Mouse (Mus musculus): ENCODE measurements around the gene Daam1. TPM values are rescaled to one million over a fixed set of nuclear protein-coding genes. Genes with fewer than 3 reads are reported as not detected.

The Daam1 gene
- polyA plus RNA-seq, 1 experiment = 2.2 TPM

DNA sequence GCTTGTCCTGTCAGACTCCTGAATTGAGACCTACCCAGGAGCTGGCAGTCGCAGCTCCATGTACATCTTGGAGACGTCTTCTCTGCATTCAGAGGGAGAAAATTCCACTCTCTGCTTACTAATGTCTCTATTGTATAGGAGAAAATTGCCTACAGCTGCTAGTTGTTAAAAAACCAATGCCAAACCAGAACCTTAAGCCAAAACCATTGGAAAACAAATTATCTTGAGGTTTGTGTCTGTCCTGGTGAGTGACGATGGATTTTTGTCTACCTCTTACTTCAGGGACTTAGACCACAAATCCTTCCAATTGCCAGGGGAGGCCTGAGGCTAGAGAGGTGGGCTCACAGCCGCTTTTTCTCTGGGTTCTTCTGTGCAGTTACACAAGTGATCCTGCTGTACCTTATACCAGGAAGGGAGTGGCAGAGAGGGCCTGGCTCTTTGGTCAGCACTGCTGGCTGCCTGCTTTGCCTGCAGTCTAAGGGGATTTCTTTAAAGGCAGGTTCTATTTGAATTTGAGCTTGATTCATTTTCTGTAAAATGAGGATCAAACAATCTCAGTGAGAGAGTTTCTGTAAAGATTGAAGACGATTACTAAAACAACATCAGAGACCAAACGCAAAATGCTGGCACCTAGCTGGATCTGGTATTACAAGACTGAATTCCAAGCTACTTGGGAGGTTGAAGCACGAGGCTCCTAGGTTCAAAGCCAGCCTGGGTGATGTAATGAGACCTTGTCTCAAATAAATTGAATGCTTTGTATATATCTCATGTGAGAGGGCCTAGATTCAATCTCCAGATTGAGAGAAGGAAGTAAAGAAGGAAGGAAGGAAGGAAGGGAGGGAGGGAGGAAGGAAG lies 68.0 kb downstream of the Daam1 start:
- no peak for DNase-seq (ENCODE audit: low read depth in 1 of 2, low spot score in 2 of 2)
- Histone ChIP-seq H3K27ac (ENCODE audit: insufficient read depth, low read length) (no peak overlapping the region), H3K4me3 (ENCODE audit: extremely low read depth, insufficient read depth, insufficient read length) (no peak overlapping the region), H3K27me3 (ENCODE audit: control insufficient read depth, insufficient read depth, low read length) (no peaks in the 10 kb centered on the region), H3K4me1 (ENCODE audit: control insufficient read depth, insufficient read depth, insufficient read length) (peaks cover 4% of the 10 kb centered on the region; the same call in 1 of the 2 replicates), H3K36me3 (ENCODE audit: control insufficient read depth, insufficient read depth, low read length) (no peaks in the 10 kb centered on the region)
- TF ChIP-seq POLR2A (IDR thresholded peaks at IDR 0.05; ENCODE audit: low read depth, low read length) (no peak), CTCF (IDR thresholded peaks at IDR 0.05; ENCODE audit: extremely low read depth, insufficient read depth, insufficient read length, insufficient replicate concordance) (no peak)
- 90% methylated on average over 7 of the region's 7 CpGs for WGBS

DNA sequence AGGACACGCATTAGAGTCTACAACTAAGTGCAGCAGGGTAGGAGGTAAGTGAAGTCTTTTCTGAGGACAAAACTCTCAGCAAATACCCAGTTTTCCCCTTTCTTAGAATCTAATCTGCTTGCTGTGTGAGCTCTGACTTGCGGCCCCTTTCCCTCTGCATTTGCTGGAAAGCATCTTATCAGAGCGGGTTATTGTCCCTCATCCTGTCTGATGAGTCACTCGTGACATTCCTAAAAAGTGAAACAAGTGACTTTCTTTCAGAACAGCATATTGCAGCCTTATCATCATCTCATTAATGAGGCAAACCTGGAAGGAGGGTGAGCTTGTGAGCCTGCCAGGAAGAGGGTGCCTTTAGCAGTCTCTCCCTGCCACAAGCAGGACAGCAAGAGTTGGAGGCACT lies 68.7 kb downstream of the Daam1 start:
- Histone ChIP-seq H3K4me3 (ENCODE audit: extremely low read depth, insufficient read depth, insufficient read length) (no peak overlapping the region), H3K36me3 (ENCODE audit: control insufficient read depth, insufficient read depth, low read length) (no peaks in the 10 kb centered on the region)
- 86% methylated on average over 4 of the region's 4 CpGs for WGBS

DNA sequence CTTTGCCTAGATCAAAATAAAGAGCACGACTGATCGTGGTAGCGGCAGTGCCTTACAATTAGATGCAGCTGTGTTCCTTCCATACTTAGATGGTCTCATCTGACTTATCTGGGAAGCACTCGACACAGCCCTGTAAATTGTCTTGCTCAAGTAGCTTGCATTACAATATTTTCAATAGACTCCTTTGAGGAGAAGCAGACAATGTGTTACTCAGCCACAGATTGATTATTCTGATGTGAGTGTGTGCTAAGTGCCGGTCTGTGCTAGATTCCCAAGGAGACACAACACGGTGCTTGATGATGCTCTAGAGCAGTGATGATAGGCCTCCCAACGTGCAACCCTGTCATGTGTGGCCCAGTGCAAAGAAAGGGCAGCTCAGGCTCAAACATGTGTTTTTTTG lies 70.3 kb downstream of the Daam1 start:
- TF ChIP-seq CTCF (IDR thresholded peaks at IDR 0.05; ENCODE audit: extremely low read depth, insufficient read depth, insufficient read length, insufficient replicate concordance) = no peak
- TF ChIP-seq POLR2A (IDR thresholded peaks at IDR 0.05; ENCODE audit: low read depth, low read length) = no peak
- no peaks in the 10 kb centered on the region for H3K27me3 ChIP-seq (ENCODE audit: control insufficient read depth, insufficient read depth, low read length)
- 91% methylated on average over 7 of the region's 7 CpGs for WGBS
- no peak overlapping the region for H3K27ac ChIP-seq (ENCODE audit: insufficient read depth, low read length)
- H3K4me1 ChIP-seq (ENCODE audit: control insufficient read depth, insufficient read depth, insufficient read length) = peaks cover 4% of the 10 kb centered on the region; the same call in 1 of the 2 replicates
- H3K36me3 ChIP-seq (ENCODE audit: control insufficient read depth, insufficient read depth, low read length) = no peaks in the 10 kb centered on the region
- H3K4me3 ChIP-seq (ENCODE audit: extremely low read depth, insufficient read depth, insufficient read length) = no peak overlapping the region
- no peak for DNase-seq (ENCODE audit: low read depth in 1 of 2, low spot score in 2 of 2)

More for the DNA sequence above, 68.7 kb downstream of the Daam1 start:
- TF ChIP-seq POLR2A (IDR thresholded peaks at IDR 0.05; ENCODE audit: low read depth, low read length) = no peak
- TF ChIP-seq CTCF (IDR thresholded peaks at IDR 0.05; ENCODE audit: extremely low read depth, insufficient read depth, insufficient read length, insufficient replicate concordance) = no peak
- H3K4me1 ChIP-seq (ENCODE audit: control insufficient read depth, insufficient read depth, insufficient read length) = peaks cover 4% of the 10 kb centered on the region; the same call in 1 of the 2 replicates
- no peak overlapping the region for H3K27ac ChIP-seq (ENCODE audit: insufficient read depth, low read length)
- no peaks in the 10 kb centered on the region for H3K27me3 ChIP-seq (ENCODE audit: control insufficient read depth, insufficient read depth, low read length)
- DNase-seq (ENCODE audit: low read depth in 1 of 2, low spot score in 2 of 2) = no peak

DNA sequence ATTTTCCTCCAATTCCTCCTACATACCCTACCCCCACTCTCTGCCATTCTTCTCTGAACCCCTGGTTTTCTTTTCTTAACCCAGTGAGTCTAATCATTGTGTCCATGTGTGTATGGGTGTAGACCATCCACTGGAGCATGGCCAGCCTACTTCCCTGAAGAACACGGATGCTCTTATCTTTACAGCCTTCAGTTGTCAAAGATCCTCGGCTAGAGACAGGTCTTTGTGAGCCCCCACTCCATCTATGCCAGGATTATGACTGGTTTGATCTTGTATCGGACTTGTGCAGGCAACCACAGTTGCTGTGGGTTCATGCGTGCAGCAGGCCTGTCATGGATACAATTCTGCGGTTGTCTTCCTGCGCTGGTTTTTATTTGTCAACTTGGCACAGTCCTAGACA lies 71.0 kb downstream of the Daam1 start:
- DNase-seq (ENCODE audit: low read depth in 1 of 2, low spot score in 2 of 2) = no peak
- no peak overlapping the region for H3K27ac ChIP-seq (ENCODE audit: insufficient read depth, low read length)
- no peak overlapping the region for H3K4me3 ChIP-seq (ENCODE audit: extremely low read depth, insufficient read depth, insufficient read length)
- TF ChIP-seq POLR2A (IDR thresholded peaks at IDR 0.05; ENCODE audit: low read depth, low read length) = no peak
- no peak for TF ChIP-seq CTCF (IDR thresholded peaks at IDR 0.05; ENCODE audit: extremely low read depth, insufficient read depth, insufficient read length, insufficient replicate concordance)
- no peaks in the 10 kb centered on the region for H3K36me3 ChIP-seq (ENCODE audit: control insufficient read depth, insufficient read depth, low read length)
- H3K27me3 ChIP-seq (ENCODE audit: control insufficient read depth, insufficient read depth, low read length) = no peaks in the 10 kb centered on the region
- WGBS = 89% methylated on average over 6 of the region's 6 CpGs
- peaks cover 4% of the 10 kb centered on the region; the same call in 1 of the 2 replicates for H3K4me1 ChIP-seq (ENCODE audit: control insufficient read depth, insufficient read depth, insufficient read length)

DNA sequence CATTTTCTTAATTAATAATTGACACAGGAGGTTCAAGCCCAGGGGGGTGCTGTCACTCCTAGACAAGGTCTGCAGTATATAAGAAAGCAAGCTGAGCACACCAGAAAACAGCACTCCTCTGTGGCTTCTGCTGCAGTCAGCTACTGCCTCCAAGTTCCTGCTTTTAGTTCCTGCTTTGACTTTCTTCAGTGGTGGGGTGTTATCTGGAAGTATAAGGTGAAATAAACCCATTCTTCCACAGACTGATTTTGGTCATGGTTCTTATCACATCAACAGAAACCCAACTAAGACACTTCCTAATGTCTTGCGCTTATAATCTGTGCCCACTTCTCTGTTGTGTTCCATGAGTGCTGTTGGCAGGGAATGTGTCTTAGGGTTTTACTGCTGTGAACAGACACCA lies 71.4 kb downstream of the Daam1 start:
- no peaks in the 10 kb centered on the region for H3K27me3 ChIP-seq (ENCODE audit: control insufficient read depth, insufficient read depth, low read length)
- no peak overlapping the region for H3K4me3 ChIP-seq (ENCODE audit: extremely low read depth, insufficient read depth, insufficient read length)
- 95% methylated on average over 1 of the region's 1 CpGs for WGBS
- TF ChIP-seq POLR2A (IDR thresholded peaks at IDR 0.05; ENCODE audit: low read depth, low read length) (no peak), CTCF (IDR thresholded peaks at IDR 0.05; ENCODE audit: extremely low read depth, insufficient read depth, insufficient read length, insufficient replicate concordance) (no peak)
- DNase-seq (ENCODE audit: low read depth in 1 of 2, low spot score in 2 of 2) = no peak
- no peak overlapping the region for H3K27ac ChIP-seq (ENCODE audit: insufficient read depth, low read length)
- no peaks in the 10 kb centered on the region for H3K36me3 ChIP-seq (ENCODE audit: control insufficient read depth, insufficient read depth, low read length)
- H3K4me1 ChIP-seq (ENCODE audit: control insufficient read depth, insufficient read depth, insufficient read length) = peaks cover 2% of the 10 kb centered on the region; the same call in 1 of the 2 replicates

DNA sequence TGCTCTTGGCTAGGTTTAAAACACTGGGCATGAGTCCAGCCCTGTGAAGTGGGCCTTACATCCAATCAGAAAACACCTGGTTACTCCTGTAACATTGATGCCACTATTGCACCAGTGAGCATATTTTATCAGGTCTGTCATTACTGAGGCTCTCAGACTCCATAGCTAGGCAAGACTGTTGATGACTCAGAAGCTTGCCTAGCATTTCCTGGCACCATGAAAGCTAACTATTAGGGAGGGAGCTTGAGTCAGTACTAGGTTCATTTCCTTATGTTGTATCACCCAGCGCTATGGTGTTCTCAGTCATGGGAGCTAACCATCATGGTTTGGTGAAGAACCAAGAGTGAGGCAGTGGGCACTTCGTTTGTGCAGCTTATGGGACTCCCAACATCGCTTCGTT lies 72.3 kb downstream of the Daam1 start:
- whole genome bisulfite sequencing = 91% methylated on average over 4 of the region's 4 CpGs
- Histone ChIP-seq H3K4me3 (ENCODE audit: extremely low read depth, insufficient read depth, insufficient read length) (no peak overlapping the region), H3K4me1 (ENCODE audit: control insufficient read depth, insufficient read depth, insufficient read length) (no peaks in the 10 kb centered on the region), H3K27me3 (ENCODE audit: control insufficient read depth, insufficient read depth, low read length) (no peaks in the 10 kb centered on the region), H3K27ac (ENCODE audit: insufficient read depth, low read length) (no peak overlapping the region), H3K36me3 (ENCODE audit: control insufficient read depth, insufficient read depth, low read length) (no peaks in the 10 kb centered on the region)
- DNase-seq (ENCODE audit: low read depth in 1 of 2, low spot score in 2 of 2) = no peak
- TF ChIP-seq POLR2A (IDR thresholded peaks at IDR 0.05; ENCODE audit: low read depth, low read length) (no peak), CTCF (IDR thresholded peaks at IDR 0.05; ENCODE audit: extremely low read depth, insufficient read depth, insufficient read length, insufficient replicate concordance) (no peak)

DNA sequence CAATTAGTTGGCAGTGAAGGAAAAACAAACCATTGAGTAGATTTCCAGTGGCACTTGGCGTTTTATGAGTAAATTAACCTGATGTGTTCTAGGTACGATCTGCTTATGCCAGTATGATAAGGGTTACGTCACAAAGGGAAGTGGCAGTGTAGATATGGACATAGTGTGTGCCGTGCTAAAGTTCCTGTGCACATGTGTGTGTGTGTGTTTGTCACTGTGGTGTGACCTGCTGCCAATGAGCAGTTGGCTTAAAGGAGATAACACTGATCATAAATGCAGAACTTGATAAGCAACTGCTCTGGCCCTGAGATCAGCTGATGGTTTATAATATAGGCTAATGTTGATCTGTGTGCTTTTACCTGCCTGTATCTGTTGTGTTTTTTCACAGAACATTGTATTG lies 73.4 kb downstream of the Daam1 start:
- Histone ChIP-seq H3K36me3 (ENCODE audit: control insufficient read depth, insufficient read depth, low read length) (no peaks in the 10 kb centered on the region), H3K4me1 (ENCODE audit: control insufficient read depth, insufficient read depth, insufficient read length) (no peaks in the 10 kb centered on the region), H3K27ac (ENCODE audit: insufficient read depth, low read length) (no peak overlapping the region), H3K27me3 (ENCODE audit: control insufficient read depth, insufficient read depth, low read length) (no peaks in the 10 kb centered on the region), H3K4me3 (ENCODE audit: extremely low read depth, insufficient read depth, insufficient read length) (no peak overlapping the region)
- 44% methylated on average over 4 of the region's 4 CpGs for WGBS
- TF ChIP-seq CTCF (IDR thresholded peaks at IDR 0.05; ENCODE audit: extremely low read depth, insufficient read depth, insufficient read length, insufficient replicate concordance) (no peak), POLR2A (IDR thresholded peaks at IDR 0.05; ENCODE audit: low read depth, low read length) (no peak)
- no peak for DNase-seq (ENCODE audit: low read depth in 1 of 2, low spot score in 2 of 2)

Data from spleen, adult 2 months (tissue).